Mouse (Mus musculus) heart, adult 2 months (tissue): ENCODE data around the gene Celf1. TPM values are rescaled to one million over a fixed set of nuclear protein-coding genes. Genes with fewer than 3 reads are reported as not detected.
"Not testable (repeated sequence)": the region's sequence is repeated elsewhere in the genome, so short reads cannot be mapped to it uniquely, and the experiment has no call there.

ENCODE experiments used
- DNase-seq, 2 experiments: peaks; one replicate each; pipeline ENCODE4 v3.0.0; 2021
- H3K27ac ChIP-seq: fragments of 200-600 bp; 2 replicates; pipeline ENCODE4 v1.8.1; 2022
- H3K27me3 ChIP-seq: fragments of 200-500 bp; 2 replicates; pipeline ENCODE4 v1.6.1; 2012; ENCODE audit warnings: mild to moderate bottlenecking, low read length, inconsistent platforms, mixed read lengths; ENCODE audit not compliant: control insufficient read depth, insufficient read depth
- H3K36me3 ChIP-seq: fragments of 200-500 bp; 2 replicates; pipeline ENCODE4 v1.6.1; 2012; ENCODE audit warnings: low read length, inconsistent platforms; ENCODE audit not compliant: control insufficient read depth, insufficient read depth
- H3K4me1 ChIP-seq: fragments of 200-500 bp; 2 replicates; pipeline ENCODE4 v1.6.1; 2011; ENCODE audit warnings: low read length; ENCODE audit not compliant: control insufficient read depth, insufficient read depth
- H3K4me3 ChIP-seq: fragments of 200-600 bp; 2 replicates; pipeline ENCODE4 v1.8.1; 2022
- H3K79me2 ChIP-seq: fragments of 200-500 bp; replicated peaks from 2 replicates; pipeline ENCODE4 v1.6.1; 2012; ENCODE audit warnings: mild to moderate bottlenecking, inconsistent platforms, low read length, moderate library complexity, mixed read lengths; ENCODE audit not compliant: control insufficient read depth, insufficient read depth
- H3K9ac ChIP-seq: fragments of 200-500 bp; 2 replicates; pipeline ENCODE4 v1.6.1; 2012; ENCODE audit warnings: low read depth, mild to moderate bottlenecking, control low read depth, inconsistent platforms, low read length, mixed read lengths
- CTCF ChIP-seq: fragments of 200-600 bp; IDR thresholded peaks from 2 replicates; pipeline ENCODE4 v1.8.1; 2022; ENCODE audit warnings: antibody characterized with exemption, mild to moderate bottlenecking, moderate library complexity
- EP300 ChIP-seq: fragments of 200-500 bp; IDR thresholded peaks from 2 replicates; pipeline ENCODE4 v1.6.1; 2011; ENCODE audit warnings: low read depth, low read length, control low read depth; ENCODE audit not compliant: insufficient read depth
- POLR2A ChIP-seq: fragments of 200-500 bp; IDR thresholded peaks from 2 replicates; pipeline ENCODE4 v1.6.1; 2011; ENCODE audit warnings: mild to moderate bottlenecking, low read depth, low read length, control low read depth; ENCODE audit not compliant: insufficient read depth
- WGBS: fragments of 180-500 bp; shearing (Covaris S2); methylation state at CpG from one replicate; pipeline ENCODE4 v1.1.7; 2018; 5-methylcytosine and 5-hydroxymethylcytosine counted together
- intact Hi-C: fragments of 180-260 bp; cut with DNase I; formaldehyde crosslinking; loops from one replicate; pipeline ENCODE4 v1.15.1; 2025
- long read RNA-seq: library from polyadenylated mRNA; stranded (forward); transcript quantifications from one replicate; pipeline ENCODE4 v2.0.0, GENCODE M21; 2021
- polyA plus RNA-seq: library from polyadenylated mRNA; depleted of rRNA; stranded (reverse); fragments of >200 nt; gene quantifications from 2 replicates; pipeline ENCODE4 v1.2.3, GENCODE M21; 2012; rRNA removed
- total RNA-seq, 2 experiments: library from RNA; stranded (reverse); gene quantifications; 2 replicates each; pipeline ENCODE4 v1.2.3; 2021

The Celf1 gene
- total RNA-seq = 10 to 100 TPM; 69.2 to 77.7 TPM
- 39.2 and 74.0 TPM in 2 replicates for polyA plus RNA-seq
- long read RNA-seq, full-length matches to known transcripts = 7 of 23 reads
- long read RNA-seq, partial matches to known transcripts = 3 of 23 reads
- long read RNA-seq, other reads (novel, unspliced or antisense) = 13 of 23 reads

GRCm38 (mm10) chr2:90940233-90941229 is at the start of gene Celf1:
Gene Celf1 (plus strand): TSS chr2:90940382.
- H3K4me1 ChIP-seq = peaks cover 7% of the 10 kb centered on the region

GRCm38 (mm10) chr2:90893673-90894298 is 46.4 kb upstream of the Celf1 start:
- H3K27ac ChIP-seq = no peak overlapping the region
- H3K9ac ChIP-seq = no peak overlapping the region
- TF ChIP-seq EP300 (no peak), CTCF (no peak), POLR2A (no peak)
- peaks cover 6% of the 10 kb centered on the region for H3K36me3 ChIP-seq
- intact Hi-C loops = no loop called here
- DNase-seq = no peak
- H3K27me3 ChIP-seq = 0 out of 2 replicates have a peak, but pooled peaks cover 2% of the 10 kb centered on the region
- H3K4me1 ChIP-seq = no peaks in the 10 kb centered on the region
- H3K79me2 ChIP-seq = no peaks in the 10 kb centered on the region
- H3K4me3 ChIP-seq = no peak overlapping the region
- 62% methylated on average over 6 of the region's 6 CpGs for WGBS

More at GRCm38 (mm10) chr2:90940233-90941229, at the start of gene Celf1:
- TF ChIP-seq CTCF = peak; percentile 85
- no peak for TF ChIP-seq EP300
- H3K4me3 ChIP-seq = peak within 1 kb of the TSS; percentile 99
- peaks cover 23% of the 10 kb centered on the region for H3K36me3 ChIP-seq
- peak; percentile 88 to 91 for DNase-seq
- intact Hi-C loops = loop anchor here (5.0 kb wide), 3 partner anchors 112 to 162 kb away; partner anchors contain the start of gene Psmc3
- H3K27ac ChIP-seq = peak within 1 kb of the TSS; percentile 92
- peaks cover 9% of the 10 kb centered on the region for H3K79me2 ChIP-seq
- H3K27me3 ChIP-seq = no peaks in the 10 kb centered on the region
- WGBS = under 1% methylated on average over 99 of the region's 113 CpGs
- peak within 1 kb of the TSS; percentile 99 for H3K9ac ChIP-seq

DNA sequence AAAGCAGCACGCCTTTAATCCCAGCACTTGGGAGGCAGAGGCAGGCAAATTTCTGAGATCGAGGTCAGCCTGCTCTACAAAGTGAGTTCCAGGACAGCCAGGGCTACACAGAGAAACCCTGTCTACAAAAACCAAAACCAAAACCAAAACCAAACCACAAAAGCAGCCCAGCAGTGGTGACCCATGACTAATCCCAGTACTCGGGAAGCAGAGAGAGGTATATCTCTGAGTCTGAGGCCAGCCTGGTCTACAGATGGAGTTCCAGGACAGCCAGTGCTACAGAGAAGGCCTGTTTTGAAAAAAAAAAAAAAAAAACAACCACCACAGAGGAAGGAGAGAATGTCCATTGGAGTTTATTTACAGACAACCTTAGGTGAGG is 45.9 kb upstream of the Celf1 start:
- 71% methylated on average over 3 of the region's 3 CpGs for WGBS
- H3K27ac ChIP-seq, H3K27me3 ChIP-seq, H3K4me3 ChIP-seq, H3K36me3 ChIP-seq, H3K4me1 ChIP-seq, DNase-seq, intact Hi-C loops, H3K79me2 ChIP-seq, H3K9ac ChIP-seq: not testable (repeated sequence)

DNA sequence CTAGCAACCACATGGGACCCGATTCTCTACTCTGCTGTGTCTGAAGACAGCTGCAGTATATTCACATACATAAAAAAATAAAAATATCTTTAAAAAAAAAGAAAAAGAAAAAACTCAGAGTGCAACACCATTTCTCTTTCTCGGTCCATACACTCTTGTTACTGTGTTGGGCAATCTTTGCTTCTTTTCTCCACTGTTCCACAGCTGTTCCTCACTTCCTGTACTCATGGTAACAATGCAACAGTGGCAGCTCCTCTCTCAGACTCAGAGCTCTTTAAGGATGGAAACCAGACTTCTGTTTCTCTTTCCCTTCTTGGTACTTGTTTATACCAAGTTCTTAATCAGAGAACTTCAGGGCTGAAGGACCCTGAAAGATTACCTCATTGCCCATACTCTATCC is 36.8 kb upstream of the Celf1 start:
- H3K27me3 ChIP-seq = no peaks in the 10 kb centered on the region
- peak overlapping the region; percentile 75 for H3K4me3 ChIP-seq
- intact Hi-C loops = loop anchor here (5.0 kb wide), 3 partner anchors 36 to 299 kb away; partner anchors contain the start of genes Acp2, Mtch2 and Nr1h3
- TF ChIP-seq CTCF (no peak), EP300 (no peak), POLR2A (no peak)
- H3K27ac ChIP-seq = peak overlapping the region; percentile 96
- H3K36me3 ChIP-seq = 0 out of 2 replicates have a peak, but pooled peaks cover 2% of the 10 kb centered on the region
- peaks cover 9% of the 10 kb centered on the region for H3K4me1 ChIP-seq
- no peaks in the 10 kb centered on the region for H3K79me2 ChIP-seq
- no peak for DNase-seq
- 59% methylated on average over 2 of the region's 2 CpGs for WGBS
- H3K9ac ChIP-seq = no peak overlapping the region; the same call in 1 of the 2 replicates

DNA sequence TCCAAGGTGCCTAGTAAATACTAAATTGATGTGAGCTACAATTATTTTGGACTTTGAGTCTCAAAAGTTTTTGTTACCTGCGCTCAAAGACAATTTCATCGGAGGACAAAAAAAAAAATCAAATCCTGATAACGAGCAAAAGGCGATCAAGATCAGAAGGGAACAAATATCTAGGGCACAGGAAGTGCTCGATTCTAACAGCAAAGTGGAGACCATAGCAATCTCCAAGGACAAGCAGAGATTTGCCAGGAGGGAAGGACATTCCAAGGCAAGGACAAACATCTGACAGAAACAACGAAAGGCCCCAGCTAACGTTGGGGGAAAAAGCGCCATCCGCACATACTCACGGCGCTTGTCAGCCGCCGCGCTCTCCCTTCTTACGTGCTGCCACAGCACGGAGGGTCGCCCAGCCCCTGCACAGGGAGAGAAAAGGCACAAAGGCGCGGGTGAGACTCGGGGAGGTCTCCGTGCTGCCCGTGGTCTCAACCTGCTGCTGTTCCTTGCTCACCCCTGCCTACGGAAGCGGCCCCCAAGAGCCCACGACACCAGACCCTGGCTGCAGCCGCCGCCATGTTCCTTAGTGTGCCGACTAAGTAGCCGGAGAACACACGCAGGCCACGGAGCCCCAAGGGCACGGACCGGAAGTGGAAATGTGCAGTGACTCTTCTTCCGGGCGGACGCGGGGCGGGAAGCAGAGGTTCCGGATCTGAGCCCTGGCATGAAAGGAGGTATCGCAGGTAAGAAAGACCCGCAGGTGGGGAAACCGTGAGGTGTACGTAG is 35.9 kb upstream of the Celf1 start, which contains the start of the genes Kbtbd4 and Ndufs3:
Gene Kbtbd4 (plus strand): TSS at position 665 of the 780 bp plus-strand sequence.
Gene Ndufs3 (minus strand): TSS at position 752 of the 780 bp plus-strand sequence.
- intact Hi-C loops = loop anchor here (5.0 kb wide), 3 partner anchors 37 to 298 kb away; partner anchors contain the start of genes Acp2, Mtch2 and Nr1h3
- peak within 1 kb of the TSS; percentile 86 for H3K9ac ChIP-seq
- TF ChIP-seq POLR2A (peak; percentile 94), CTCF (no peak), EP300 (peak; percentile 42; the same call in 1 of the 2 replicates)
- no peaks in the 10 kb centered on the region for H3K27me3 ChIP-seq
- H3K27ac ChIP-seq = peak within 1 kb of the TSS; percentile 96
- DNase-seq = peak; percentile 88 to 89
- H3K4me3 ChIP-seq = peak within 1 kb of the TSS; percentile 75
- under 1% methylated on average over 43 of the region's 43 CpGs for WGBS
- peaks cover 9% of the 10 kb centered on the region for H3K4me1 ChIP-seq
- H3K36me3 ChIP-seq = 0 out of 2 replicates have a peak, but pooled peaks cover 2% of the 10 kb centered on the region
- H3K79me2 ChIP-seq = no peaks in the 10 kb centered on the region
